ENCODE assay signal across 9 mouse cellular contexts in the genomic region with DNA sequence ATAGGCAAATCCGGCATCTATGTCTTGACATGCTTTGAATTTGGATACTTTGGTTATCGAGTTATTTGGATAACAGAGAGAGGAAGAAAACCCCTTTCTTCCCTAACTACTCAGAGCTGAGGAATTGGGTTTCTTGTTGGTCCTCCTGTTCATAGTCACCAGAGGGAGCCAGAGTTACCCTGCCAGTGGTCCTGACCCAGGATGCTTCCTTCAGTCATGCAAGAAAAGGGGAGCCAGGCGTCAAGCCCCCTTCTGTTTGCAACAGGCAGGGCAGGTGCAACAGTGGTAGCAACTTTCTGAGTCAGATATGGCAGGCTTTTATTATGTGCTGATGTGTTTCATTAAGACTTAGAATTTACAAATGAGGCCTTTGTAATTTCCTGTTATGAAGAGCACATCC.
DNase-seq lines count a peak whose midpoint lies in the region; ATAC-seq and TF ChIP-seq lines count a peak whose summit lies in the region.
"Had no signal": no experiment of that assay in that cellular context is flagged by ENCODE, and none has a peak within 500 bp of the region (broad histone marks: within the 10 kb centered on the region; RNA-seq: fewer than 3 reads in every experiment).

No protein-coding gene starts in this region.

- no peak overlapping the region for H3K4me3 ChIP-seq in intestine, postnatal 0 days (ENCODE audit: low read depth, low read length)
- no peak overlapping the region for H3K4me3 ChIP-seq in intestine, embryonic 16.5 days (ENCODE audit: low read length)
- no peak overlapping the region for H3K4me3 ChIP-seq in ES-E14 (ENCODE audit: insufficient read depth in 1 of 2, low read depth in 1 of 2, low read length in 2 of 2, poor library complexity in 1 of 2, severe bottlenecking in 1 of 2)
- H3K4me3 ChIP-seq: embryonic facial prominence, embryonic 15.5 days had no signal

- H3K27ac ChIP-seq in intestine, postnatal 0 days (ENCODE audit: low read depth, low read length) = no peak overlapping the region
- H3K27ac ChIP-seq in intestine, embryonic 16.5 days (ENCODE audit: low read length) = no peak overlapping the region
- no peak overlapping the region for H3K27ac ChIP-seq in ES-E14 (ENCODE audit: insufficient read depth, low read depth, low read length, poor library complexity, severe bottlenecking)
- H3K27ac ChIP-seq: embryonic facial prominence, embryonic 15.5 days had no signal

- ATAC-seq in intestine, postnatal 0 days = no peak
- no peak for ATAC-seq in intestine, embryonic 16.5 days
- 0 out of 2 replicates have a peak, but pooled peaks have one; percentile 42 for ATAC-seq in erythroid progenitor cell, adult 5-6 weeks (replicated peaks; ENCODE audit: low FRiP score, poor library complexity, severe bottlenecking)

- H3K9me3 ChIP-seq in intestine, postnatal 0 days (ENCODE audit: control insufficient read depth) = no peaks in the 10 kb centered on the region
- no peaks in the 10 kb centered on the region for H3K9me3 ChIP-seq in intestine, embryonic 16.5 days (ENCODE audit: control insufficient read depth, low read length)
- H3K9me3 ChIP-seq in ES-E14 (ENCODE audit: control insufficient read depth, insufficient read depth, low read depth, low read length) = no peaks in the 10 kb centered on the region
- H3K9me3 ChIP-seq: embryonic facial prominence, embryonic 15.5 days had no signal

- 29% methylated on average over 3 of the region's 3 CpGs for WGBS in intestine, postnatal 0 days
- WGBS in intestine, embryonic 16.5 days = 25% methylated on average over 3 of the region's 3 CpGs

- TF ChIP-seq CTCF in intestine, postnatal 0 days (IDR thresholded peaks at IDR 0.05; ENCODE audit: low read depth) = peak; percentile 71

- H3K27me3 ChIP-seq in intestine, postnatal 0 days (replicated peaks; ENCODE audit: control insufficient read depth, insufficient read depth, low read length) = no peaks in the 10 kb centered on the region
- H3K27me3 ChIP-seq in intestine, embryonic 16.5 days (replicated peaks; ENCODE audit: control insufficient read depth, insufficient read depth, low read length) = no peaks in the 10 kb centered on the region
- H3K27me3 ChIP-seq: embryonic facial prominence, embryonic 15.5 days had no signal

- H3K36me3 ChIP-seq in intestine, postnatal 0 days (ENCODE audit: control insufficient read depth, insufficient read depth) = no peaks in the 10 kb centered on the region
- no peaks in the 10 kb centered on the region for H3K36me3 ChIP-seq in intestine, embryonic 16.5 days (ENCODE audit: control insufficient read depth, insufficient read depth, low read length)
- no peaks in the 10 kb centered on the region for H3K36me3 ChIP-seq in ES-E14 (ENCODE audit: control insufficient read depth, insufficient read depth, low read length, poor library complexity, severe bottlenecking)
- H3K36me3 ChIP-seq: embryonic facial prominence, embryonic 15.5 days had no signal

- in situ Hi-C loops in ES-E14 (cut with MboI; ENCODE audit: low sequenced_read_pairs in 2 of 2, unreplicated experiment in 2 of 2) = loop anchor here in 1 of 2 experiments (25.0 kb wide), 1 partner anchor 370 kb away; no protein-coding TSS in a partner anchor

- H3K4me2 ChIP-seq in intestine, postnatal 0 days (replicated peaks; ENCODE audit: low read depth) = no peak overlapping the region
- H3K4me2 ChIP-seq in intestine, embryonic 16.5 days (ENCODE audit: low read depth, low read length) = no peak overlapping the region
- H3K4me2 ChIP-seq: embryonic facial prominence, embryonic 15.5 days had no signal

- H3K4me1 ChIP-seq in intestine, postnatal 0 days (replicated peaks; ENCODE audit: control insufficient read depth, insufficient read depth, low read length) = no peaks in the 10 kb centered on the region
- H3K4me1 ChIP-seq in intestine, embryonic 16.5 days (ENCODE audit: control insufficient read depth, insufficient read depth, low read length) = no peaks in the 10 kb centered on the region
- H3K4me1 ChIP-seq in ES-E14 (ENCODE audit: control insufficient read depth in 2 of 2, insufficient read depth in 2 of 2, low read length in 2 of 2, poor library complexity in 1 of 2) = no peaks in the 10 kb centered on the region
- H3K4me1 ChIP-seq: embryonic facial prominence, embryonic 15.5 days had no signal

- DNase-seq in 3T3-L1 (ENCODE audit: low read depth, low spot score) = peak; percentile 76
- DNase-seq in ES-E14 (ENCODE audit: low read depth, low spot score) = peak; percentile 36
- DNase-seq in lung, postnatal 36 days = peak; percentile 14
- peak; percentile 36 for DNase-seq in thymus, postnatal 14 days
- DNase-seq in right cerebral cortex, postnatal 36 days (ENCODE audit: low spot score in 2 of 2) = no peak

- no peak overlapping the region for H3K9ac ChIP-seq in intestine, postnatal 0 days (ENCODE audit: low read depth, low read length)
- H3K9ac ChIP-seq in intestine, embryonic 16.5 days (ENCODE audit: low read depth, low read length) = no peak overlapping the region
- H3K9ac ChIP-seq in ES-E14 (ENCODE audit: insufficient read depth, low read depth, low read length, poor library complexity, severe bottlenecking) = no peak overlapping the region
- H3K9ac ChIP-seq: embryonic facial prominence, embryonic 15.5 days had no signal

TF ChIP-seq in ES-E14, 5 proteins besides CTCF, POLR2A, EP300 and RAD21:
- TF ChIP-seq ZC3H11A (IDR thresholded peaks at IDR 0.05; ENCODE audit: borderline replicate concordance, low read depth, low read length) (peak; percentile 75), ZNF384 (IDR thresholded peaks at IDR 0.05; ENCODE audit: low read depth, low read length) (no peak)
TF ChIP-seq in ES-E14: peak in this region for 1.

Comparison
In these comparisons a context has a peak if more than half of its experiments do, and no peak if none do; other contexts are left out.
1. DNase-seq: peak in 3T3-L1 (single experiment), ES-E14 (single experiment), lung, postnatal 36 days (single experiment) and thymus, postnatal 14 days (single experiment); none in right cerebral cortex, postnatal 36 days (0 of 2).